Mouse (Mus musculus) MEL (cell line): Measurements from ENCODE around the gene Slc25a20. TPM values are rescaled to one million over a fixed set of nuclear protein-coding genes. Genes with fewer than 3 reads are reported as not detected.
A peak's percentile ranks its signal among the peaks of the same experiment; 100 is the strongest.

Source experiments
- DNase-seq: peaks from one replicate; pipeline ENCODE4 v3.0.0; 2011; ENCODE audit warnings: low read depth, low spot score
- H3K27ac ChIP-seq: 2 replicates; pipeline ENCODE4 v1.5.1; 2012; ENCODE audit warnings: low read depth, mild to moderate bottlenecking, control low read depth, low read length, moderate library complexity; ENCODE audit not compliant: control insufficient read depth
- H3K27me3 ChIP-seq, 2 experiments: fragments of 150-350 bp in 1 of 2; sonication (generic) in 1 of 2; 2 replicates each; pipeline ENCODE4 v1.6.1; 2012; ENCODE audit warnings: low read length in 2 of 2, mild to moderate bottlenecking in 2 of 2, improper control_type of control experiment in 1 of 2, moderate library complexity in 1 of 2; ENCODE audit not compliant: insufficient read depth in 2 of 2, control insufficient read depth in 1 of 2
- H3K36me3 ChIP-seq, 2 experiments: 2 replicates each; pipeline ENCODE4 v1.6.1; 2012 to 2014; ENCODE audit warnings: low read length in 2 of 2, improper control_type of control experiment in 1 of 2, inconsistent platforms in 1 of 2, mild to moderate bottlenecking in 1 of 2; ENCODE audit not compliant: insufficient read depth in 2 of 2, control insufficient read depth in 1 of 2
- H3K4me1 ChIP-seq, 2 experiments: fragments of 150-350 bp in 1 of 2; sonication (generic) in 1 of 2; 2 replicates each; pipeline ENCODE4 v1.6.1; 2012; ENCODE audit warnings: low read length in 2 of 2, improper control_type of control experiment in 1 of 2, mild to moderate bottlenecking in 1 of 2; ENCODE audit not compliant: insufficient read depth in 2 of 2, control insufficient read depth in 1 of 2
- H3K4me3 ChIP-seq, 2 experiments: fragments of 150-350 bp in 1 of 2; sonication (generic) in 1 of 2; 2 replicates each; pipeline ENCODE4 v1.5.1; 2012; ENCODE audit warnings: low read depth in 2 of 2, low read length in 2 of 2, mild to moderate bottlenecking in 2 of 2, moderate library complexity in 2 of 2, control low read depth in 1 of 2, improper control_type of control experiment in 1 of 2; ENCODE audit not compliant: control insufficient read depth in 1 of 2, insufficient read depth in 1 of 2
- H3K79me2 ChIP-seq: 2 replicates; pipeline ENCODE4 v1.6.1; 2012; ENCODE audit warnings: mild to moderate bottlenecking, low read length, moderate library complexity; ENCODE audit not compliant: control insufficient read depth, poor library complexity, insufficient read depth
- H3K9ac ChIP-seq: 2 replicates; pipeline ENCODE4 v1.6.1; 2012; ENCODE audit warnings: low read depth, mild to moderate bottlenecking, control low read depth, low read length, moderate library complexity; ENCODE audit not compliant: control insufficient read depth, poor library complexity, severe bottlenecking
- H3K9me3 ChIP-seq: fragments of 150-350 bp; sonication (generic); replicated peaks from 2 replicates; pipeline ENCODE4 v1.6.1; 2012; ENCODE audit warnings: mild to moderate bottlenecking, low read length, improper control_type of control experiment, moderate library complexity; ENCODE audit not compliant: insufficient read depth
- CHD1 ChIP-seq: IDR thresholded peaks from 2 replicates; pipeline ENCODE4 v1.6.1; 2012; ENCODE audit warnings: low read depth, mild to moderate bottlenecking, inconsistent platforms, low read length, improper control_type of control experiment
- CHD2 ChIP-seq: IDR thresholded peaks from 2 replicates; pipeline ENCODE4 v1.6.1; 2011; ENCODE audit warnings: low read length, improper control_type of control experiment
- E2F4 ChIP-seq: IDR thresholded peaks from 2 replicates; pipeline ENCODE4 v1.6.1; 2011; ENCODE audit warnings: low read depth, low read length, improper control_type of control experiment, borderline replicate concordance
- ETS1 ChIP-seq: IDR thresholded peaks from 2 replicates; pipeline ENCODE4 v1.6.1; 2012; ENCODE audit warnings: low read depth, mild to moderate bottlenecking, inconsistent platforms, low read length, improper control_type of control experiment, moderate library complexity
- GABPA ChIP-seq: IDR thresholded peaks from 2 replicates; pipeline ENCODE4 v1.6.1; 2012; ENCODE audit warnings: low read depth, mild to moderate bottlenecking, inconsistent platforms, low read length, improper control_type of control experiment, moderate library complexity
- GATA1 ChIP-seq: IDR thresholded peaks from 2 replicates; pipeline ENCODE4 v1.6.1; 2011; ENCODE audit warnings: low read depth, low read length, improper control_type of control experiment
- HCFC1 ChIP-seq: IDR thresholded peaks from 2 replicates; pipeline ENCODE4 v1.6.1; 2012; ENCODE audit warnings: low read depth, mild to moderate bottlenecking, inconsistent platforms, low read length, improper control_type of control experiment, moderate library complexity
- MAX ChIP-seq: IDR thresholded peaks from 2 replicates; pipeline ENCODE4 v1.6.1; 2011; ENCODE audit warnings: low read length, improper control_type of control experiment
- MEF2A ChIP-seq: IDR thresholded peaks from 2 replicates; pipeline ENCODE4 v1.6.1; 2014; ENCODE audit warnings: low read depth, mild to moderate bottlenecking, inconsistent platforms, low read length, improper control_type of control experiment; ENCODE audit not compliant: poor library complexity, insufficient replicate concordance, severe bottlenecking; ENCODE audit errors: extremely low read depth
- MXI1 ChIP-seq: IDR thresholded peaks from 2 replicates; pipeline ENCODE4 v1.6.1; 2011; ENCODE audit warnings: mild to moderate bottlenecking, low read depth, low read length, improper control_type of control experiment
- MYC ChIP-seq: IDR thresholded peaks from 2 replicates; pipeline ENCODE4 v1.6.1; 2011; ENCODE audit warnings: low read depth, mild to moderate bottlenecking, low read length, improper control_type of control experiment, moderate library complexity
- NELFE ChIP-seq: IDR thresholded peaks from 2 replicates; pipeline ENCODE4 v1.6.1; 2011; ENCODE audit warnings: low read depth, low read length, improper control_type of control experiment
- NRF1 ChIP-seq: IDR thresholded peaks from 2 replicates; pipeline ENCODE4 v1.6.1; 2014; ENCODE audit warnings: low read depth, mild to moderate bottlenecking, inconsistent platforms, low read length, improper control_type of control experiment, moderate library complexity; ENCODE audit not compliant: poor library complexity, insufficient read depth, severe bottlenecking
- POLR2A ChIP-seq, 2 experiments: IDR thresholded peaks; 2 replicates each; pipeline ENCODE4 v1.6.1; 2011 to 2012; ENCODE audit warnings: low read length in 2 of 2, mild to moderate bottlenecking in 2 of 2, control low read depth in 1 of 2, improper control_type of control experiment in 1 of 2, low read depth in 1 of 2, moderate library complexity in 1 of 2; ENCODE audit not compliant: control insufficient read depth in 1 of 2, insufficient read depth in 1 of 2, poor library complexity in 1 of 2
- POLR2AphosphoS2 ChIP-seq: IDR thresholded peaks from 2 replicates; pipeline ENCODE4 v1.6.1; 2011; ENCODE audit warnings: low read length, improper control_type of control experiment
- POLR2AphosphoS5 ChIP-seq: IDR thresholded peaks from 2 replicates; pipeline ENCODE4 v1.6.1; 2012; ENCODE audit warnings: low read depth, borderline replicate concordance, mild to moderate bottlenecking, inconsistent platforms, low read length, moderate library complexity, mixed read lengths
- RAD21 ChIP-seq: IDR thresholded peaks from 2 replicates; pipeline ENCODE4 v1.6.1; 2011; ENCODE audit warnings: mild to moderate bottlenecking, low read depth, low read length, improper control_type of control experiment
- RCOR1 ChIP-seq: IDR thresholded peaks from 2 replicates; pipeline ENCODE4 v1.6.1; 2012; ENCODE audit warnings: low read depth, mild to moderate bottlenecking, inconsistent platforms, low read length, improper control_type of control experiment
- SIN3A ChIP-seq: IDR thresholded peaks from 2 replicates; pipeline ENCODE4 v1.6.1; 2012; ENCODE audit warnings: low read length, improper control_type of control experiment, inconsistent platforms
- SMC3 ChIP-seq: IDR thresholded peaks from 2 replicates; pipeline ENCODE4 v1.6.1; 2011; ENCODE audit warnings: low read depth, low read length, improper control_type of control experiment
- TAL1 ChIP-seq: IDR thresholded peaks from 2 replicates; pipeline ENCODE4 v1.6.1; 2012; ENCODE audit warnings: mild to moderate bottlenecking, inconsistent platforms, low read length, moderate library complexity, mixed read lengths
- TCF12 ChIP-seq: IDR thresholded peaks from 2 replicates; pipeline ENCODE4 v1.6.1; 2014; ENCODE audit warnings: low read depth, mild to moderate bottlenecking, inconsistent platforms, low read length, improper control_type of control experiment, moderate library complexity
- UBTF ChIP-seq: IDR thresholded peaks from 2 replicates; pipeline ENCODE4 v1.6.1; 2012; ENCODE audit warnings: low read depth, mild to moderate bottlenecking, inconsistent platforms, low read length, improper control_type of control experiment, moderate library complexity, borderline replicate concordance; ENCODE audit not compliant: insufficient read depth
- USF1 ChIP-seq: IDR thresholded peaks from 2 replicates; pipeline ENCODE4 v1.6.1; 2014; ENCODE audit warnings: low read depth, mild to moderate bottlenecking, inconsistent platforms, low read length, improper control_type of control experiment, moderate library complexity
- ZC3H11A ChIP-seq: IDR thresholded peaks from 2 replicates; pipeline ENCODE4 v1.6.1; 2012; ENCODE audit warnings: low read depth, mild to moderate bottlenecking, inconsistent platforms, low read length, improper control_type of control experiment
- ZMIZ1 ChIP-seq: IDR thresholded peaks from 2 replicates; pipeline ENCODE4 v1.6.1; 2012; ENCODE audit warnings: low read depth, mild to moderate bottlenecking, inconsistent platforms, low read length, improper control_type of control experiment, moderate library complexity
- ZNF384 ChIP-seq: IDR thresholded peaks from 2 replicates; pipeline ENCODE4 v1.6.1; 2012; ENCODE audit warnings: low read depth, mild to moderate bottlenecking, inconsistent platforms, low read length, improper control_type of control experiment
- polyA plus RNA-seq, 2 experiments: library from polyadenylated mRNA; stranded (reverse) in 1 of 2; unstranded in 1 of 2; fragments of >175 nt in 1 of 2; fragments of >200 nt in 1 of 2; gene quantifications; 2 replicates each; pipeline versions ENCODE4 v1.2.1 to v1.2.4; 2012; ENCODE audit warnings: low replicate concordance in 2 of 2, low read depth in 1 of 2; ENCODE audit not compliant: insufficient read length in 2 of 2, insufficient read depth in 1 of 2, missing spikeins in 1 of 2
- total RNA-seq: library from RNA; depleted of rRNA; stranded (reverse); fragments of 300-350 nt; gene quantifications from 2 replicates; pipeline ENCODE4 v1.2.3, GENCODE M21; 2012

The Slc25a20 gene
- total and polyA plus RNA-seq, 3 experiments: 19.3 to 24.1 TPM; not detected in 1

DNA sequence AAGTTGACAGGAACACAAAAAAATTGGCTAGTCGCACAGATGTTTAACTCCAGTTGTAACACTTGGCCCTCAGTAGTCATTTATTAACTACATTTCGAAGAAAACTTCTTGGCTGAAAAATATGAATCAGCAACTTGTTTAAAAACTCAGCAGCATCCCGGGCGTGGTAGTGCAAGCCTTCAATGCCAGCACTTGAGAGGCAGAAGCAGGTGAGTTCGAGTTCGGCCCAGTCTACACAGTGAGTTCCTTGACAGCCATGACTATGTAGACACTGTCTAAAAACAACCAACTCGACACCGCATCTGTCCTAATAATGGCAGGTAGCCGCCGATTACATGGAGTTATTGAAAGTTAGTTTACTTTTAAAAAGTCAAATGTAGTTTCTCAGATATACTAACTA, 13.7 kb upstream of the Slc25a20 start:
- peak; percentile 58 for DNase-seq
- H3K27ac ChIP-seq: peak overlapping the region; percentile 70
- peak overlapping the region; percentile 78 for H3K9ac ChIP-seq
- peaks cover 38% of the 10 kb centered on the region for H3K79me2 ChIP-seq
- no peaks in the 10 kb centered on the region for H3K9me3 ChIP-seq
- H3K4me3 ChIP-seq: peak overlapping the region; percentile 79 to 89
- peaks cover 2 to 6% of the 10 kb centered on the region in 2 experiments; a peak in 2 of 4 replicates for H3K4me1 ChIP-seq
- no peaks in the 10 kb centered on the region for H3K27me3 ChIP-seq
- H3K36me3 ChIP-seq: peaks cover 10 to 17% of the 10 kb centered on the region in 2 experiments
- TF ChIP-seq GATA1 (no peak), MEF2A (no peak), SIN3A (0 out of 2 replicates have a peak, but pooled peaks have one; percentile 33), NELFE (no peak), SMC3 (no peak), E2F4 (no peak), UBTF (no peak), TCF12 (no peak)

DNA sequence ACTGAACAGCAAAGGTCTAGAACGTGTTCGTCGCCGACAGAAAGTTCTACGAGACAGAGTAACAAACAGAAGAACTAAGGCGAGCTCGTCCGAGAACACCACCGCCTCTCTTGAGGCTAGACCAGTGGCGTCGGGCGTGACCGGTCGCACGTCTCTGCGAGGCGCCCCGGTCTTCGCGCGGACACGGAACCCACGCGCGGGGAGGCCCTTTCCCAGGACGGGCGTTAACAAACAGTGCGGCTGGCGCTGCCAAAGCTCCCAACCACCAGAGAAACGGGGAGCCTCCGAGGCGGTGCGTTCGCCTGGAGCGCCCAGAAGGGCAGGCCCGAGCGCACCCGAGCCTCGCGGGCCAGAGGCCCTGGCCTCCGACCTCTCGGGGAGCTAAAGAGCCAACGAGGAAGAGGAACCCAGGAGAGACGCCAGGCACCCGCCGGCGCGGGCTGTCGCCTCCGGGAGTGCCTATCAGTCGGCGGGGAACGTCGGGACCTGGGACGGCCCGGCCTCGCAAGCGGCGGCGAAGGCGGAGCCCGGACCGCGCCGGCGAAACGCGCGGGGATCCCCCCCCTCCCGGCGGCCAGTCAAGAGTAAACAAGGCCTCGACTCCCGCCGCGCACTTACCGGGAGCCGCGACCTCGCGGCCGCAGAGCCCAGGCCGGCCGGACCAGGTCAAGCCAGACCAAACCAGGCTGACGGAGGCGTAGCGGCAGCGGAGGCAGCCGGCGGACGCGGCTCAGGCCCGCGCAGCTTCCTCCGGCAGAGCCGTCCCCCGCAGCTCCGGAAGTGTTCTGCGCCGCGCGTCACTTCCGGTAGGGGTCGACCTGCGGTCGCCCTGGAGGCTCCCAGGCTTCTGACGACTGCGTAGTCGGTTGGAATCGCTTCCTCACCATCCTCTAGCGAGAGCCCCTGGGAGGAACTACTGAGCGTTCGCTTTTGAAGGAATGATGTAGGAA, 13.0 kb upstream of the Slc25a20 start, which contains the start of gene Arih2:
Gene Arih2 (minus strand): TSS at position 776 of the 950 bp plus-strand sequence.
- no peaks in the 10 kb centered on the region for H3K9me3 ChIP-seq
- peaks cover 6 to 17% of the 10 kb centered on the region in 2 experiments; a peak in 3 of 4 replicates for H3K36me3 ChIP-seq
- H3K27me3 ChIP-seq: no peaks in the 10 kb centered on the region
- H3K27ac ChIP-seq: peak within 1 kb of the TSS; percentile 97
- H3K9ac ChIP-seq: peak within 1 kb of the TSS; percentile 94
- H3K4me1 ChIP-seq: peaks cover 2 to 6% of the 10 kb centered on the region in 2 experiments; a peak in 2 of 4 replicates
- peaks cover 38% of the 10 kb centered on the region for H3K79me2 ChIP-seq
- peak; percentile 96 for DNase-seq
- H3K4me3 ChIP-seq: peak within 1 kb of the TSS; percentile 79 to 89
- TF ChIP-seq ETS1 (peak; percentile 60; the same call in 1 of the 2 replicates), RAD21 (no peak), ZNF384 (no peak), USF1 (no peak), TAL1 (no peak), MXI1 (peak; percentile 94; the same call in 1 of the 2 replicates), NRF1 (peak; percentile 64), NELFE (peak; percentile 94), CHD2 (no peak), MEF2A (no peak), ZMIZ1 (peak; percentile 88; the same call in 1 of the 2 replicates), SIN3A (peak; percentile 93), MYC (peak; percentile 70; the same call in 1 of the 2 replicates), HCFC1 (peak; percentile 89), GATA1 (no peak), TCF12 (peak; percentile 49), POLR2AphosphoS5 (no peak; the same call in 1 of the 2 replicates), POLR2A (IDR thresholded peaks at IDR 0.05; ENCODE audit: control insufficient read depth in 1 of 2, insufficient read depth in 1 of 2, low read depth in 1 of 2, low read length in 2 of 2, poor library complexity in 1 of 2) (peak; percentile 69 to 96; a peak in 3 of 4 replicates), UBTF (peak; percentile 44; the same call in 1 of the 2 replicates), RCOR1 (peak; percentile 53; the same call in 1 of the 2 replicates), ZC3H11A (no peak), SMC3 (no peak), POLR2AphosphoS2 (peak; percentile 83; the same call in 1 of the 2 replicates), CHD1 (0 out of 2 replicates have a peak, but pooled peaks have one; percentile 48), GABPA (no peak), MAX (no peak)
